Comparison of ENCODE assay signal across 7 mouse cellular contexts in genomic region chr17:56989467-56990114, GRCm38 (mm10). TPM values are rescaled to one million over a fixed set of nuclear protein-coding genes. Genes with fewer than 3 reads are reported as not detected.
DNase-seq lines count a peak whose midpoint lies in the region.

No protein-coding gene starts in this region.

- DNase-seq in urinary bladder, postnatal 14 days (ENCODE audit: low spot score) = peak; percentile 78
- no peak for DNase-seq in urinary bladder, postnatal 36 days (ENCODE audit: low spot score in 2 of 2)
- DNase-seq in cerebellum, postnatal 10 days = peak; percentile 90
- peak; percentile 69 for DNase-seq in gastrocnemius, postnatal 14 days
- DNase-seq in layer of hippocampus, adult 9-10 months (ENCODE audit: low spot score) = peak; percentile 79
- peak; percentile 77 for DNase-seq in lung, postnatal 14 days
- peak; percentile 76 to 87 for DNase-seq in right cerebral cortex, adult 2 months (ENCODE audit: low spot score in 2 of 2)

- intact Hi-C loops in gastrocnemius, postnatal 14 days (cut with DNase I; ENCODE audit: low total_unique reads) = no loop called here

RNA-seq across cellular contexts. Expression of gene Clpp, which starts 0.5 kb away (rescaled TPM):
- 10 to 100 TPM; 32.7 to 33.3 TPM for total RNA-seq in gastrocnemius, postnatal 14 days (2021)

RNA-seq across cellular contexts. Expression of gene Alkbh7, which starts 7.5 kb away (rescaled TPM):
- total RNA-seq in gastrocnemius, postnatal 14 days (2021) = 10 to 100 TPM; 23.3 to 25.2 TPM

RNA-seq across cellular contexts. Expression of gene Acer1, which starts 7.7 kb away (rescaled TPM):
- total RNA-seq in gastrocnemius, postnatal 14 days (2021) = not detected

RNA-seq across cellular contexts. Expression of gene Pspn, which starts 10.2 kb away (rescaled TPM):
- not detected for total RNA-seq in gastrocnemius, postnatal 14 days (2021)

RNA-seq across cellular contexts. Expression of gene Gtf2f1, which starts 21.5 kb away (rescaled TPM):
- total RNA-seq in gastrocnemius, postnatal 14 days (2021) = 10 to 100 TPM; 20.6 to 23.6 TPM

Comparison
In these comparisons a context has a peak if more than half of its experiments do, and no peak if none do; other contexts are left out.
1. DNase-seq: peak in urinary bladder, postnatal 14 days (single experiment), cerebellum, postnatal 10 days (2 of 2), gastrocnemius, postnatal 14 days (single experiment), layer of hippocampus, adult 9-10 months (single experiment), lung, postnatal 14 days (single experiment) and right cerebral cortex, adult 2 months (2 of 2); none in urinary bladder, postnatal 36 days (0 of 2).